Mouse (Mus musculus) thymus, adult 18-20 months (tissue): ENCODE results near the gene Chmp6.
A peak's percentile ranks its signal among the peaks of the same experiment; 100 is the strongest.

Source experiments
- DNase-seq, 2 experiments: peaks; one replicate each; pipeline ENCODE4 v3.0.0; 2022; ENCODE audit warnings: mixed read lengths in 2 of 2

Chmp6 gene

GRCm38 (mm10) chr11:119937772-119938502, 24.7 kb downstream of the Chmp6 start:
- DNase-seq: no peak

- no peak for DNase-seq
Observed at GRCm38 (mm10) chr11:119939073-119939710, 26.0 kb downstream of the Chmp6 start.

- no peak for DNase-seq
Observed at GRCm38 (mm10) chr11:119939711-119940106, 26.5 kb downstream of the Chmp6 start.

- no peak for DNase-seq
Observed at GRCm38 (mm10) chr11:119940142-119940541, 26.9 kb downstream of the Chmp6 start.

- no peak for DNase-seq
Observed at GRCm38 (mm10) chr11:119941794-119942193, 28.6 kb downstream of the Chmp6 start.

GRCm38 (mm10) chr11:119942201-119942726, 29.0 kb downstream of the Chmp6 start:
- DNase-seq: no peak

- DNase-seq: peak; percentile 99
Observed at GRCm38 (mm10) chr11:119942727-119943427, 29.6 kb downstream of the Chmp6 start, which contains the start of gene Baiap2. TSS of gene Baiap2 (plus strand) at chr11:119942763.

- DNase-seq: peak in 1 of 2 experiments; percentile 42
Observed at GRCm38 (mm10) chr11:119943428-119943988, 30.3 kb downstream of the Chmp6 start.

- no peak for DNase-seq
Observed at GRCm38 (mm10) chr11:119945343-119945742, 32.1 kb downstream of the Chmp6 start.

- no peak for DNase-seq
Observed at GRCm38 (mm10) chr11:119947426-119947825, 34.2 kb downstream of the Chmp6 start.

- no peak for DNase-seq
Observed at GRCm38 (mm10) chr11:119947897-119948296, 34.7 kb downstream of the Chmp6 start.

- no peak for DNase-seq
Observed at GRCm38 (mm10) chr11:119948305-119948704, 35.1 kb downstream of the Chmp6 start.

GRCm38 (mm10) chr11:119948803-119949202, 35.6 kb downstream of the Chmp6 start:
- DNase-seq: no peak

- DNase-seq: no peak
Observed at GRCm38 (mm10) chr11:119950535-119950934, 37.3 kb downstream of the Chmp6 start.

GRCm38 (mm10) chr11:119951326-119951725, 38.1 kb downstream of the Chmp6 start:
- DNase-seq: no peak

- DNase-seq: no peak
Observed at GRCm38 (mm10) chr11:119952429-119953224, 39.4 kb downstream of the Chmp6 start.

- DNase-seq: no peak
Observed at GRCm38 (mm10) chr11:119954233-119954632, 41.0 kb downstream of the Chmp6 start.

GRCm38 (mm10) chr11:119954749-119955337, 41.6 kb downstream of the Chmp6 start:
- DNase-seq: no peak

GRCm38 (mm10) chr11:119955432-119955831, 42.2 kb downstream of the Chmp6 start:
- no peak for DNase-seq

- no peak for DNase-seq
Observed at GRCm38 (mm10) chr11:119956590-119956989, 43.3 kb downstream of the Chmp6 start.

GRCm38 (mm10) chr11:119958856-119959255, 45.6 kb downstream of the Chmp6 start:
- no peak for DNase-seq

- no peak for DNase-seq
Observed at GRCm38 (mm10) chr11:119959714-119960113, 46.5 kb downstream of the Chmp6 start.
